ENCODE assay signal across 32 mouse cellular contexts in the genomic region with DNA sequence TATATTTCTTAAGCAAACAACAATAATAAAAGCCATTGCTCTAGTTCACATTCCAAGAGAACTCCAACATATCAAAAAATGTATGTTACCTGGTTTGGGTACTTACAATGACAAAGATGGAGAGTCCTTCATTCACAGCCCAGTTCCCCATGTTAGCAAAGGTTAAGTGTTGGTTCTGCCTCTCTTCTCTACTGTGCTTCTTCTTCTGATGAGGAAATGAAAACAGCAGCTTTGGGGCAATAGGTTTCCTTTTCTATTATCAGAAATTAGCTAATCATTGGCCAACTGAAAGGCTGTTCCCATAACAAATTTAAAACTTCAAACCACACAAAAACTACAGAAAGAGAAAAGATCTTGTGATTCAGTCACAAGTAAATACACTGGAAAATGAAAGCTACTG. TPM values are rescaled to one million over a fixed set of nuclear protein-coding genes. Genes with fewer than 3 reads are reported as not detected.
DNase-seq lines count a peak whose midpoint lies in the region; ATAC-seq and TF ChIP-seq lines count a peak whose summit lies in the region.
"Had no signal": no experiment of that assay in that cellular context is flagged by ENCODE, and none has a peak within 500 bp of the region (broad histone marks: within the 10 kb centered on the region; RNA-seq: fewer than 3 reads in every experiment).

No protein-coding gene starts in this region.

- TF ChIP-seq EP300 in lung, postnatal 0 days (IDR thresholded peaks at IDR 0.05): no peak

- ATAC-seq in lung, postnatal 0 days: no peak
- no peak for ATAC-seq in forebrain, embryonic 16.5 days
- ATAC-seq: activated CD4-positive, CD25-positive, alpha-beta regulatory T cell, adult 4 months; forebrain, postnatal 0 days; hindbrain, postnatal 0 days; intestine, embryonic 15.5 days; midbrain, embryonic 15.5 days had no signal

- H3K4me2 ChIP-seq in lung, postnatal 0 days (replicated peaks; ENCODE audit: low read depth, low read length): no peak overlapping the region
- H3K4me2 ChIP-seq in forebrain, embryonic 16.5 days (ENCODE audit: low read length): no peak overlapping the region
- H3K4me2 ChIP-seq: heart, embryonic 15.5 days; hindbrain, embryonic 12.5 days; intestine, embryonic 15.5 days; liver, embryonic 15.5 days; lung, embryonic 15.5 days; midbrain, embryonic 15.5 days; stomach, embryonic 15.5 days had no signal

- no peaks in the 10 kb centered on the region for H3K9me3 ChIP-seq in lung, postnatal 0 days (ENCODE audit: low read length)
- H3K9me3 ChIP-seq in forebrain, embryonic 16.5 days (ENCODE audit: control insufficient read depth, low read length): no peaks in the 10 kb centered on the region
- H3K9me3 ChIP-seq: heart, embryonic 10.5 days; heart, embryonic 15.5 days; hindbrain, embryonic 12.5 days; intestine, embryonic 15.5 days; liver, embryonic 15.5 days; lung, embryonic 15.5 days; midbrain, embryonic 10.5 days; midbrain, embryonic 15.5 days; stomach, embryonic 15.5 days had no signal

- H3K36me3 ChIP-seq in lung, postnatal 0 days (ENCODE audit: insufficient read depth, low read length): no peaks in the 10 kb centered on the region
- H3K36me3 ChIP-seq in macrophage (ENCODE audit: inconsistent target): no peaks in the 10 kb centered on the region
- H3K36me3 ChIP-seq in splenic B cell, adult 2 months (ENCODE audit: control insufficient read depth, insufficient read depth, low read length, poor library complexity, severe bottlenecking): 0 out of 2 replicates have a peak, but pooled peaks cover 1% of the 10 kb centered on the region
- no peaks in the 10 kb centered on the region for H3K36me3 ChIP-seq in forebrain, embryonic 16.5 days (ENCODE audit: control insufficient read depth, insufficient read depth)
- H3K36me3 ChIP-seq: heart, embryonic 10.5 days; heart, embryonic 15.5 days; hindbrain, embryonic 12.5 days; intestine, embryonic 15.5 days; liver, embryonic 15.5 days; lung, embryonic 15.5 days; midbrain, embryonic 10.5 days; midbrain, embryonic 15.5 days; stomach, embryonic 15.5 days had no signal

- H3K4me3 ChIP-seq in lung, postnatal 0 days (ENCODE audit: low read depth, low read length): no peak overlapping the region
- peak overlapping the region; percentile 34 for H3K4me3 ChIP-seq in bone marrow, adult 2 months (replicated peaks; ENCODE audit: control insufficient read depth, low read depth, low read length)
- H3K4me3 ChIP-seq in macrophage (ENCODE audit: inconsistent target): peak overlapping the region; percentile 41
- no peak overlapping the region for H3K4me3 ChIP-seq in forebrain, embryonic 16.5 days (replicated peaks; ENCODE audit: low read length)
- H3K4me3 ChIP-seq: erythroblast, embryonic 14.5 days; heart, embryonic 10.5 days; heart, embryonic 15.5 days; hindbrain, embryonic 12.5 days; intestine, embryonic 15.5 days; liver, embryonic 15.5 days; lung, embryonic 15.5 days; midbrain, embryonic 10.5 days; midbrain, embryonic 15.5 days; stomach, embryonic 15.5 days had no signal

- TF ChIP-seq POLR2A in bone marrow, adult 2 months (IDR thresholded peaks at IDR 0.05; ENCODE audit: borderline replicate concordance, control insufficient read depth, low read depth, low read length): no peak

- no peak overlapping the region for H3K9ac ChIP-seq in lung, postnatal 0 days (replicated peaks; ENCODE audit: low read depth)
- no peak overlapping the region for H3K9ac ChIP-seq in forebrain, embryonic 16.5 days (replicated peaks; ENCODE audit: low read depth, low read length)
- H3K9ac ChIP-seq: forebrain, postnatal 0 days; heart, embryonic 15.5 days; hindbrain, embryonic 12.5 days; intestine, embryonic 15.5 days; liver, embryonic 15.5 days; lung, embryonic 15.5 days; midbrain, embryonic 15.5 days; stomach, embryonic 15.5 days had no signal

- peak; percentile 8 for DNase-seq in lung, postnatal 0 days (ENCODE audit: low spot score)
- no peak for DNase-seq in lung, postnatal 36 days
- peak; percentile 68 for DNase-seq in splenic B cell, adult 2 months (ENCODE audit: low read depth, low spot score)
- no peak for DNase-seq in heart, postnatal 4 days
- DNase-seq: adrenal gland, adult 2 months; adrenal gland, postnatal 36 days; cerebellum, adult 11-12 months; cerebellum, postnatal 10 days; forebrain, postnatal 0 days; gastrocnemius, postnatal 10 days; heart, adult 11 months; kidney, adult 8-10 months; kidney, postnatal 4 days; left cerebral cortex, postnatal 4 days; lung, postnatal 4 days; right cerebral cortex, postnatal 25 days had no signal

- no peak overlapping the region for H3K27ac ChIP-seq in lung, postnatal 0 days (ENCODE audit: low read length)
- peak overlapping the region; percentile 58; the same call in 1 of the 2 replicates for H3K27ac ChIP-seq in bone marrow, adult 2 months (ENCODE audit: control insufficient read depth, insufficient read depth, low read depth, low read length, poor library complexity)
- H3K27ac ChIP-seq in macrophage: peak overlapping the region; percentile 69
- no peak overlapping the region for H3K27ac ChIP-seq in forebrain, embryonic 16.5 days (ENCODE audit: low read length)
- H3K27ac ChIP-seq: heart, embryonic 10.5 days; heart, embryonic 15.5 days; hindbrain, embryonic 12.5 days; hindbrain, postnatal 0 days; intestine, embryonic 15.5 days; kidney, postnatal 0 days; liver, embryonic 15.5 days; lung, embryonic 15.5 days; midbrain, embryonic 10.5 days; midbrain, embryonic 15.5 days; stomach, embryonic 15.5 days had no signal

- H3K27me3 ChIP-seq in lung, postnatal 0 days (replicated peaks; ENCODE audit: insufficient read depth, low read length): no peaks in the 10 kb centered on the region
- no peaks in the 10 kb centered on the region for H3K27me3 ChIP-seq in splenic B cell, adult 2 months (ENCODE audit: control insufficient read depth, insufficient read depth, low read length, poor library complexity, severe bottlenecking)
- H3K27me3 ChIP-seq in forebrain, embryonic 16.5 days (replicated peaks; ENCODE audit: control insufficient read depth, insufficient read depth, low read length): no peaks in the 10 kb centered on the region
- H3K27me3 ChIP-seq: heart, embryonic 15.5 days; hindbrain, embryonic 12.5 days; intestine, embryonic 15.5 days; liver, embryonic 15.5 days; lung, embryonic 15.5 days; midbrain, embryonic 15.5 days; stomach, embryonic 15.5 days had no signal

- H3K79me2 ChIP-seq in macrophage (ENCODE audit: inconsistent target): peaks cover 49% of the 10 kb centered on the region

- TF ChIP-seq CTCF in lung, postnatal 0 days (IDR thresholded peaks at IDR 0.05): no peak
- no peak for TF ChIP-seq CTCF in bone marrow, adult 2 months (IDR thresholded peaks at IDR 0.05; ENCODE audit: control insufficient read depth, insufficient read depth, low read length)

- no peaks in the 10 kb centered on the region for H3K4me1 ChIP-seq in lung, postnatal 0 days (ENCODE audit: insufficient read depth, low read depth, low read length)
- no peaks in the 10 kb centered on the region for H3K4me1 ChIP-seq in bone marrow, adult 2 months (ENCODE audit: control insufficient read depth, insufficient read depth, low read length)
- no peaks in the 10 kb centered on the region for H3K4me1 ChIP-seq in forebrain, embryonic 16.5 days (replicated peaks; ENCODE audit: control insufficient read depth, insufficient read depth, low read length)
- H3K4me1 ChIP-seq: heart, embryonic 10.5 days; heart, embryonic 15.5 days; hindbrain, embryonic 12.5 days; intestine, embryonic 15.5 days; liver, embryonic 15.5 days; lung, embryonic 15.5 days; midbrain, embryonic 10.5 days; midbrain, embryonic 15.5 days; stomach, embryonic 15.5 days had no signal

RNA-seq across cellular contexts. Expression of a gene that starts 18.5 kb away (rescaled TPM):
- 13.3 and 16.0 TPM in 2 replicates for polyA plus RNA-seq in lung, postnatal 0 days (2015; fragmentation: Nextera tagmentation; extraction: Ambion mirVana)
- 27.3 and 62.6 TPM in 2 replicates for polyA plus RNA-seq in bone marrow, adult 2 months (2011; ENCODE audit: insufficient read depth, insufficient read length, low replicate concordance, missing spikeins)
- 1,000 to 10,000 TPM in 14 of 26 experiments, 100 to 1,000 TPM in 12; 150 to 2,500 (median 1,092) TPM for total RNA-seq in macrophage (2018; cell fraction: chromatin; rRNA removed)
- 100 to 1,000 TPM; 329 to 971 (median 729) TPM for total RNA-seq in macrophage (2018; cell fraction: cytosol; rRNA removed)
- 1,000 to 10,000 TPM in 16 of 26 experiments, 100 to 1,000 TPM in 10; 272 to 1,970 (median 1,234) TPM for total RNA-seq in macrophage (2018; cell fraction: nucleus; rRNA removed)
- polyA plus RNA-seq in macrophage (2018): 209 to 458 TPM (median 351 TPM) in 3 replicates
- polyA plus RNA-seq in forebrain, embryonic 16.5 days (2015; fragmentation: Nextera tagmentation; extraction: Ambion mirVana): 0.23 and 0.31 TPM in 2 replicates
- total RNA-seq in heart, postnatal 4 days (2021): 1 to 10 TPM; 3.1 to 6.2 TPM
- polyA plus RNA-seq: erythroblast, embryonic 14.5 days had no signal

Comparison
In these comparisons a context has a peak if more than half of its experiments do, and no peak if none do; other contexts are left out.
1. DNase-seq: peak in lung, postnatal 0 days (single experiment) and splenic B cell, adult 2 months (single experiment); none in lung, postnatal 36 days (single experiment) and heart, postnatal 4 days (single experiment).
2. H3K27ac ChIP-seq: peak in bone marrow, adult 2 months (single experiment) and macrophage (single experiment); none in lung, postnatal 0 days (single experiment) and forebrain, embryonic 16.5 days (single experiment).
3. H3K4me3 ChIP-seq: peak in bone marrow, adult 2 months (single experiment) and macrophage (single experiment); none in lung, postnatal 0 days (single experiment) and forebrain, embryonic 16.5 days (single experiment).
4. RNA of a gene that starts 18.5 kb away (polyA plus RNA-seq): 209 to 458 TPM in macrophage, 27.3 to 62.6 TPM in bone marrow, adult 2 months and 13.3 to 16.0 TPM in lung, postnatal 0 days; 0.23 to 0.31 TPM in forebrain, embryonic 16.5 days; every median in the first group is over 10 times any median in the second.